Mouse (Mus musculus) forebrain, postnatal 0 days (tissue): ENCODE data around the gene Rbm47. TPM values are rescaled to one million over a fixed set of nuclear protein-coding genes. Genes with fewer than 3 reads are reported as not detected.
A peak's percentile ranks its signal among the peaks of the same experiment; 100 is the strongest.

Experiments used
- ATAC-seq: fragments of 200-750 bp; cut with Nextera tagmentation; 2 replicates; pipeline ENCODE4 v1.8.0; 2017; ENCODE audit warnings: mild to moderate bottlenecking, moderate library complexity
- DNase-seq: peaks from one replicate; pipeline ENCODE4 v3.0.0-alpha.2; 2015
- H3K27ac ChIP-seq: fragments of 300-500 bp; sonication (generic); 2 replicates; pipeline ENCODE4 v1.5.1; 2014; ENCODE audit warnings: low read depth, mild to moderate bottlenecking, antibody characterized with exemption, low read length, moderate library complexity, mixed read lengths
- H3K27me3 ChIP-seq: fragments of 300-500 bp; sonication (generic); 2 replicates; pipeline ENCODE4 v1.6.1; 2014; ENCODE audit warnings: mild to moderate bottlenecking, low read length, mixed read lengths; ENCODE audit not compliant: insufficient read depth
- H3K36me3 ChIP-seq: fragments of 300-500 bp; sonication (generic); 2 replicates; pipeline ENCODE4 v1.6.1; 2014; ENCODE audit warnings: mild to moderate bottlenecking, moderate library complexity; ENCODE audit not compliant: insufficient read depth
- H3K4me1 ChIP-seq: fragments of 300-500 bp; sonication (generic); 2 replicates; pipeline ENCODE4 v1.6.1; 2014; ENCODE audit warnings: antibody characterized with exemption; ENCODE audit not compliant: insufficient read depth
- H3K4me2 ChIP-seq: fragments of 300-500 bp; sonication (generic); 2 replicates; pipeline ENCODE4 v1.6.1; 2014; ENCODE audit warnings: low read depth, mild to moderate bottlenecking, moderate library complexity
- H3K4me3 ChIP-seq: fragments of 300-500 bp; sonication (generic); 2 replicates; pipeline ENCODE4 v1.5.1; 2014; ENCODE audit warnings: low read depth, low read length, mixed read lengths
- H3K9ac ChIP-seq: fragments of 300-500 bp; sonication (generic); 2 replicates; pipeline ENCODE4 v1.6.1; 2014; ENCODE audit warnings: mild to moderate bottlenecking
- H3K9me3 ChIP-seq: fragments of 300-500 bp; sonication (generic); 2 replicates; pipeline ENCODE4 v1.6.1; 2016; ENCODE audit warnings: low read length
- CTCF ChIP-seq: sonication (generic); IDR thresholded peaks from 2 replicates; pipeline ENCODE4 v1.5.1; 2016; ENCODE audit warnings: antibody characterized with exemption, control low read depth, low read depth
- WGBS: fragments of 180-500 bp; shearing (Covaris S2); extraction: QIAGEN DNeasy Blood & Tissue Kit; methylation state at CpG from one replicate; pipeline ENCODE4 v1.1.7; 2014; 5-methylcytosine and 5-hydroxymethylcytosine counted together
- polyA plus RNA-seq: library from polyadenylated mRNA; unstranded; fragments of >200 nt; fragmentation: Nextera tagmentation; extraction: Ambion mirVana; gene quantifications from 2 replicates; pipeline ENCODE4 v1.2.1, GENCODE M21; 2015
- total RNA-seq: library from RNA; depleted of rRNA; stranded (reverse); fragments of >200 nt; gene quantifications from 2 replicates; pipeline ENCODE4 v1.2.3, GENCODE M21; 2014

Gene Rbm47
- total and polyA plus RNA-seq, 2 experiments from 2014 or later = 2.7 to 3.3 TPM

DNA sequence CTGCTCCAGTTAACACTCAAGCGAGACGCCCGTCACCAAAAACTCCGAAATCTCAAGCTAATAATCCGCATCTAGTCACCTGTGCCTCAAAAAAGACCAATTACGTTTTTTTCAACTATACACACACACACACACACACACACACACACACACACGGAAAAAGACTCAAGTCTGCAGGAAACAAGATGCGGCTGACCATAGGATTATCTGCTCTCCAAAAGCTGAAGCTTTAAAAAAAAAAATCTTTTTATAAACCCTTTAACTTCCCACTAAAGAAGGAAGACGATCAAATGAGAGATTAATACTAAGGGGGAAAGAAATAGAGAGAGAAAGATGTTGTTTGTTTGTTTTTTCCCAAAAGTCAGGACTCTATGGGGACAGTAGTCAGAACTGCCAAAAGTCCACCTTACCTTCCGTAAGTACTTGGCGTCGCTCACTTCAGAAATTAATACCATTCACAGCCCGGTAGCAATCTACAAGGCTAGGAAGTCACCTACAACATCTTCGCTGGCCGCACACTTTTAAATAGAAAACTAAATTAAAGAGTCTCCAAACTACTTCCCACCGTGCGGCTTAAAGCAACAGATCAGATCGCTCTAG lies 22.7 kb downstream of the Rbm47 start:
- Histone ChIP-seq H3K4me3 (peak overlapping the region; percentile 40), H3K4me2 (peak overlapping the region; percentile 65), H3K4me1 (peaks cover 6% of the 10 kb centered on the region; the same call in 1 of the 2 replicates), H3K9me3 (no peaks in the 10 kb centered on the region), H3K9ac (no peak overlapping the region), H3K27me3 (peaks cover 18% of the 10 kb centered on the region), H3K36me3 (no peaks in the 10 kb centered on the region), H3K27ac (no peak overlapping the region)
- TF ChIP-seq CTCF = no peak
- DNase-seq = peak; percentile 29
- no peak for ATAC-seq
- 6% methylated on average over 18 of the region's 18 CpGs for whole genome bisulfite sequencing

DNA sequence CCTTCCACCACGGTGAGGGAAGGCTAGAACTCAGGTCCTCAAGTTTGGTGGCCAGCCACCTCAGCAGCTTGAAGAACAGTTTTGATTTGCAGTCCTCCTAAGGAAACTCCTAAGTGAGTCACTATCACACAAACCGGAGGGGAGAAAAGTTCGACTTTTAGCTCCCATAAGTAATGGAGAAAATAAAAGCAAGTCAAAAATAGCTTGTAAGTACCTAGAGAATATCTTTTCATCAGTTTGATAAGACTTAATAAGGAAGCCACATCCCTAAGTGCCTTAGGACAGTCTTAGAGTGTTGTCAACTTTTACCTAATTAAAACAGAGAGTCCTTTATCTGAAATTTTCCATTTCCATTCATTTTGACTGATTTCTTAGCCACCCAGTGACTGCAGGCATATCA lies 23.3 kb downstream of the Rbm47 start:
- ATAC-seq (no peak), DNase-seq (no peak)
- Histone ChIP-seq H3K36me3 (no peaks in the 10 kb centered on the region), H3K9ac (no peak overlapping the region), H3K4me3 (no peak overlapping the region), H3K4me1 (peaks cover 6% of the 10 kb centered on the region; the same call in 1 of the 2 replicates), H3K27me3 (peaks cover 18% of the 10 kb centered on the region), H3K4me2 (no peak overlapping the region), H3K9me3 (no peaks in the 10 kb centered on the region), H3K27ac (no peak overlapping the region)
- no peak for TF ChIP-seq CTCF
- WGBS = 30% methylated on average over 3 of the region's 3 CpGs

GRCm38 (mm10) chr5:66149111-66149510 lies 23.8 kb downstream of the Rbm47 start:
- no peak overlapping the region for H3K9ac ChIP-seq
- H3K27ac ChIP-seq = no peak overlapping the region
- ATAC-seq (no peak), DNase-seq (no peak)
- no peak for TF ChIP-seq CTCF
- WGBS = 67% methylated on average over 2 of the region's 2 CpGs
- H3K4me3 ChIP-seq = no peak overlapping the region
- H3K27me3 ChIP-seq = peaks cover 18% of the 10 kb centered on the region
- H3K9me3 ChIP-seq = no peaks in the 10 kb centered on the region
- no peak overlapping the region for H3K4me2 ChIP-seq
- no peaks in the 10 kb centered on the region for H3K36me3 ChIP-seq
- peaks cover 6% of the 10 kb centered on the region; the same call in 1 of the 2 replicates for H3K4me1 ChIP-seq

- H3K27ac ChIP-seq = no peak overlapping the region
Observed at GRCm38 (mm10) chr5:66147313-66147712, 25.6 kb downstream of the Rbm47 start.

GRCm38 (mm10) chr5:66145583-66145982 lies 27.3 kb downstream of the Rbm47 start:
- WGBS = 87% methylated on average over 5 of the region's 5 CpGs
- no peak for TF ChIP-seq CTCF

More at GRCm38 (mm10) chr5:66147313-66147712, 25.6 kb downstream of the Rbm47 start:
- WGBS = 99% methylated on average over 3 of the region's 3 CpGs
- Histone ChIP-seq H3K9me3 (no peaks in the 10 kb centered on the region), H3K36me3 (no peaks in the 10 kb centered on the region), H3K9ac (no peak overlapping the region), H3K4me3 (no peak overlapping the region), H3K4me2 (no peak overlapping the region), H3K27me3 (peaks cover 18% of the 10 kb centered on the region), H3K4me1 (peaks cover 6% of the 10 kb centered on the region; the same call in 1 of the 2 replicates)
- no peak for DNase-seq
- no peak for TF ChIP-seq CTCF
- no peak for ATAC-seq

GRCm38 (mm10) chr5:66143093-66144032 lies 29.6 kb downstream of the Rbm47 start:
- H3K9ac ChIP-seq = no peak overlapping the region
- TF ChIP-seq CTCF = no peak
- DNase-seq (no peak), ATAC-seq (no peak)
- no peaks in the 10 kb centered on the region for H3K9me3 ChIP-seq
- H3K27me3 ChIP-seq = no peaks in the 10 kb centered on the region
- no peaks in the 10 kb centered on the region for H3K4me1 ChIP-seq
- H3K4me3 ChIP-seq = no peak overlapping the region
- no peak overlapping the region for H3K4me2 ChIP-seq
- no peak overlapping the region for H3K27ac ChIP-seq
- H3K36me3 ChIP-seq = no peaks in the 10 kb centered on the region
- 88% methylated on average over 14 of the region's 14 CpGs for WGBS

More at GRCm38 (mm10) chr5:66145583-66145982, 27.3 kb downstream of the Rbm47 start:
- Histone ChIP-seq H3K4me1 (no peaks in the 10 kb centered on the region), H3K27me3 (peaks cover 14% of the 10 kb centered on the region), H3K9ac (no peak overlapping the region), H3K4me2 (no peak overlapping the region), H3K4me3 (no peak overlapping the region), H3K9me3 (no peaks in the 10 kb centered on the region), H3K27ac (no peak overlapping the region), H3K36me3 (no peaks in the 10 kb centered on the region)
- DNase-seq (no peak), ATAC-seq (no peak)

GRCm38 (mm10) chr5:66141474-66141873 lies 31.4 kb downstream of the Rbm47 start:
- no peak for ATAC-seq
- Histone ChIP-seq H3K36me3 (no peaks in the 10 kb centered on the region), H3K4me2 (no peak overlapping the region), H3K27me3 (no peaks in the 10 kb centered on the region), H3K9me3 (no peaks in the 10 kb centered on the region), H3K27ac (no peak overlapping the region), H3K4me3 (no peak overlapping the region), H3K4me1 (no peaks in the 10 kb centered on the region), H3K9ac (no peak overlapping the region)
- WGBS = 92% methylated on average over 4 of the region's 4 CpGs
- no peak for DNase-seq
- no peak for TF ChIP-seq CTCF
